Mouse (Mus musculus) embryonic fibroblast, embryonic 13.5 days (primary cell): ENCODE results near the gene Mrpl24.

Source experiments
- CTCF ChIP-seq: IDR thresholded peaks from 2 replicates; pipeline ENCODE4 v1.5.1; 2011; ENCODE audit warnings: mild to moderate bottlenecking, control low read depth, low read length, moderate library complexity, borderline replicate concordance; ENCODE audit not compliant: insufficient read depth
- POLR2A ChIP-seq: IDR thresholded peaks from 2 replicates; pipeline ENCODE4 v1.6.1; 2011; ENCODE audit warnings: low read depth, mild to moderate bottlenecking, control low read depth, low read length, moderate library complexity

GRCm38 (mm10) chr3:87971489-87972202 lies 52.3 kb downstream of the Mrpl24 start:
- TF ChIP-seq CTCF (no peak), POLR2A (no peak)
